Mouse (Mus musculus): ENCODE results near the gene Ctcfl.

Gene Ctcfl

GRCm38 (mm10) chr2:173083712-173084475 lies 35.4 kb downstream of the Ctcfl start:
- in situ Hi-C loops (cut with MseI, MboI), result loop anchor here (5.0 to 10.0 kb wide), 3 partner anchors 87 to 239 kb away; no protein-coding TSS in a partner anchor

- in situ Hi-C loops (cut with MseI, MboI), result loop anchor here (5.0 to 10.0 kb wide), 3 partner anchors 86 to 238 kb away; no protein-coding TSS in a partner anchor
These were observed 36.2 kb downstream of the Ctcfl start for GRCm38 (mm10) chr2:173083106-173083505.

GRCm38 (mm10) chr2:173082706-173083105 lies 36.6 kb downstream of the Ctcfl start:
- in situ Hi-C loops (cut with MseI, MboI), result loop anchor here (5.0 to 10.0 kb wide), 3 partner anchors 85 to 238 kb away; no protein-coding TSS in a partner anchor

- in situ Hi-C loops (cut with MseI, MboI), result loop anchor here (5.0 to 10.0 kb wide), 3 partner anchors 84 to 236 kb away; no protein-coding TSS in a partner anchor
These were observed 38.5 kb downstream of the Ctcfl start for GRCm38 (mm10) chr2:173080785-173081241.

- in situ Hi-C loops (cut with MseI, MboI), result loop anchor here (5.0 to 10.0 kb wide), 5 partner anchors 38 to 245 kb away; no protein-coding TSS in a partner anchor
These were observed 39.4 kb downstream of the Ctcfl start for GRCm38 (mm10) chr2:173079766-173080549.

- in situ Hi-C loops (cut with MseI, MboI), result loop anchor here (5.0 to 10.0 kb wide), 2 partner anchors 35 to 242 kb away; no protein-coding TSS in a partner anchor
These were observed 42.4 kb downstream of the Ctcfl start for GRCm38 (mm10) chr2:173076921-173077320.

- in situ Hi-C loops (cut with MseI, MboI), result loop anchor here in 1 of 2 experiments (10.0 kb wide), 1 partner anchor 239 kb away; no protein-coding TSS in a partner anchor
These were observed 45.7 kb downstream of the Ctcfl start for GRCm38 (mm10) chr2:173073666-173074065.

- in situ Hi-C loops (cut with MseI, MboI), result loop anchor here in 1 of 2 experiments (10.0 kb wide), 1 partner anchor 238 kb away; no protein-coding TSS in a partner anchor
These were observed 46.4 kb downstream of the Ctcfl start for GRCm38 (mm10) chr2:173072948-173073347.

GRCm38 (mm10) chr2:173064864-173065263 lies 54.5 kb downstream of the Ctcfl start:
- in situ Hi-C loops (cut with MseI, MboI), result no loop called here

GRCm38 (mm10) chr2:173063219-173063618 lies 56.1 kb downstream of the Ctcfl start:
- in situ Hi-C loops (cut with MseI, MboI), result no loop called here

- in situ Hi-C loops (cut with MseI, MboI), result no loop called here
These were observed 57.6 kb downstream of the Ctcfl start for GRCm38 (mm10) chr2:173061443-173062351.

- in situ Hi-C loops (cut with MseI, MboI), result no loop called here
These were observed 58.9 kb downstream of the Ctcfl start for GRCm38 (mm10) chr2:173060450-173060849.

- in situ Hi-C loops (cut with MseI, MboI), result no loop called here
These were observed 61.1 kb downstream of the Ctcfl start for GRCm38 (mm10) chr2:173058263-173058662.

- in situ Hi-C loops (cut with MseI, MboI), result no loop called here
These were observed 61.7 kb downstream of the Ctcfl start for GRCm38 (mm10) chr2:173057623-173058022.

- in situ Hi-C loops (cut with MseI, MboI), result no loop called here
These were observed 62.4 kb downstream of the Ctcfl start for GRCm38 (mm10) chr2:173056882-173057315.

GRCm38 (mm10) chr2:173056303-173056881 lies 62.9 kb downstream of the Ctcfl start:
- in situ Hi-C loops (cut with MseI, MboI), result no loop called here

GRCm38 (mm10) chr2:173053846-173054245 lies 65.5 kb downstream of the Ctcfl start:
- in situ Hi-C loops (cut with MseI, MboI), result no loop called here

GRCm38 (mm10) chr2:173052881-173053280 lies 66.4 kb downstream of the Ctcfl start:
- in situ Hi-C loops (cut with MseI, MboI), result no loop called here

GRCm38 (mm10) chr2:173050604-173051382 lies 68.5 kb downstream of the Ctcfl start:
- in situ Hi-C loops (cut with MseI, MboI), result no loop called here

GRCm38 (mm10) chr2:173049817-173050216 lies 69.5 kb downstream of the Ctcfl start:
- in situ Hi-C loops (cut with MseI, MboI), result no loop called here

Data from mouse trophoblast stem cell (cell line).